Mouse (Mus musculus) regulatory T cell (primary cell): ENCODE measurements around the gene Mageh1.
"Not testable (repeated sequence)": the region's sequence is repeated elsewhere in the genome, so short reads cannot be mapped to it uniquely, and the experiment has no call there.

Source experiments
- in situ Hi-C: fragments of 300-600 bp; cut with MboI, MseI; formaldehyde crosslinking; loops from one replicate; pipeline ENCODE4 v1.15.1; 2025; ENCODE audit warnings: high pct_unique_total_duplicates

The Mageh1 gene

DNA sequence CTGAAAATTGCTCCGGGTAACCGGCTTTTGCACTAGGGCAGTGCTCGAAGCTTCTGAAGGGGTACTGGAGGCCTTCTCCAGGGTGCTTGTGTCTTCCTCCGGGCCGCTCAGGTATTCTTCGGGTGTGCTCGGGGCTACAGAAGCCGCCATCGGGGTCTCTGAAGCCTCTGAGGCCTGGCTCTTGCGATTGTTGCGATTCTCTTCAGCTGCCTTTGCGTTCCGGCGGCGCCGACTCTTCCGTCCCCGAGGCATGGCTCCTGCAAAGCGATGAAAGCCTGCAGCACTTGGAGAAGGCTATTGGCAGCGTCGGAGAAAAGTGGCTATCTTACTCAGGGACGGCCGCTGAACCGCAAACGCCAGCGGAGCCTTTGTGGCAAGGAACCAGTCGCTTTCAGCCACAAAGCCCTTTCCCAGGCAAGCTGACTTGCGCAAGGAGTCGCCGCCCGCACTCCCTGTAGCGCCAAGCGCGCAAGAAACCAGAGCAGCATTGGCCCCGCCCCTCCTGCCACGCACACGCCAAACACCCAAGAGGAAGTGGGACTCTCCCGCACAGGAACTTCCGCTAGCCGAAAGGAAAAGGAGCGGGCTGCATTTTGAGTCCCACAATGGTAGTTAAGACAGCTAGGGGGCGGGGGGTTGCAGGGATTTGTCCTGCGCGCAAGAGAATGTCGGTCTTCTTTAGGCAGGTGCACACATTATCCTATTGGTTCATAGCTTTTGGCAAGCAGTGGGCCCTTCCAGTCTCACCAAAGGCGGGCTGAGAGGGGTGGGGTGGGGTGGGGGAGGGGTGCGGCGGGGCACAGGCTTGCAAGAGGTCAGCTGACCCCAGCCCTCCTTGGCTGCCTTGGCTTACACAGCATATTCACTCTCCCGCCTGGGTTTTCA lies at the start of gene Mageh1:
Mageh1 (minus strand) TSS at position 489 of the 885 bp plus-strand sequence.
- in situ Hi-C loops: loop anchor here (5.0 kb wide), 1 partner anchor 65 kb away; no protein-coding TSS in a partner anchor

GRCm38 (mm10) chrX:153037972-153038744 lies 783 bp upstream of the Mageh1 start:
- in situ Hi-C loops: loop anchor here (5.0 kb wide), 1 partner anchor 66 kb away; no protein-coding TSS in a partner anchor

DNA sequence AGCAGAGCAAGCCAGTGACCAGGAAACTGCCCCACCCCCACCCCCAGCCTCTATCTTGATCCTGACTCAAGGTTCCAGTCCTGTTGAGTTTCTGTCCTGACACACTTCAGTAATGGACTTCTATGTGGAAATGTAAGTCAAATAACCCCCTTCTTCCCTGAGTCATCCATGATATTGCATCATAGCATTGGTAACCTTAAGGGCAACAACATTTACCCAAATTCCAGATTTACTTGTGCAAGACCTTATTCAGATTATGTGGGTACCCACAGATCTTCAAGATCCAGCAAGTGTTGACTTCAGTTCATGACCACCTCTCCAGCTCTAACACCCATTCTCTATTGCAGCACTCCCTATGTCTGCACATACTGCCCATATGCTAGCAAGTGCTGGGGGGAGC lies 5.8 kb downstream of the Mageh1 start:
- in situ Hi-C loops: loop anchor here (5.0 kb wide), 1 partner anchor 39 kb away; no protein-coding TSS in a partner anchor

GRCm38 (mm10) chrX:153025709-153026108 lies 11.7 kb downstream of the Mageh1 start:
- in situ Hi-C loops: not testable (repeated sequence)

DNA sequence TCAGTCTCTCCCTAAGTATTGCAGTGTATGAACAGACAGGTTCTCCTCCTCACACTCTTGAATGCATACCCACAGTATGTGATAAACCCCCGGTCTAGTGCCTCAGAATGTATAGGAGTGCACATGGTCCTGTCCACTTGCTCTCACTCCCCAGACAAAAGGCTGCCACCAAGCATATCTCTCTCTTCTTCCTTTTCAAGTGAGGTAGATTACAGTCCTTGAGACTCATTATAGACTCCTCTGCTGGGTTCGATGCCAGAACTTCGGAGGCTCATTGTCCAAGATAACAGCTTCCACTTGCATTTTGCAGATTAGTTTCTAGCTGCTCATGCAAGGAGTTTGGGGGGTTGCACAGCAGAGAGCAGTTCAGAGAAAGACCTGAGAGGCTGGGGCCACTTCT lies 12.1 kb downstream of the Mageh1 start:
- in situ Hi-C loops: not testable (repeated sequence)

DNA sequence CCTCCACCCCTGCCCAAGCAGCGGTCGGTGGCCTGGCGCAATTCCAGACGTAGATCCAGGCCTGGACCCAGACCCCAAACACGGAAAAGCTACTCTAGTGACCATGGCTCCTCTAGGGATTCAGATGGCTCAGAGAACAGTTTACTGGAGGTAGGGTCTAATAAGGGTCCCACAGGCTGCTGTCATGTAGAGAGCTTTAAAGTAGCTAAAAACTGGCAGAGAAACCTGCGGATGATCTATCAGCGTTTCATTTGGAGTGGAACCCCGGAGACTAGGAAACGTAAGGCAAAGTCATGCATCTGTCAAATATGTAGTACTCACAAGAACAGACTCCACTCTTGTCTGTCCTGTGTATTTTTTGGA lies 29.7 kb downstream of the Mageh1 start:
- in situ Hi-C loops: no loop called here

DNA sequence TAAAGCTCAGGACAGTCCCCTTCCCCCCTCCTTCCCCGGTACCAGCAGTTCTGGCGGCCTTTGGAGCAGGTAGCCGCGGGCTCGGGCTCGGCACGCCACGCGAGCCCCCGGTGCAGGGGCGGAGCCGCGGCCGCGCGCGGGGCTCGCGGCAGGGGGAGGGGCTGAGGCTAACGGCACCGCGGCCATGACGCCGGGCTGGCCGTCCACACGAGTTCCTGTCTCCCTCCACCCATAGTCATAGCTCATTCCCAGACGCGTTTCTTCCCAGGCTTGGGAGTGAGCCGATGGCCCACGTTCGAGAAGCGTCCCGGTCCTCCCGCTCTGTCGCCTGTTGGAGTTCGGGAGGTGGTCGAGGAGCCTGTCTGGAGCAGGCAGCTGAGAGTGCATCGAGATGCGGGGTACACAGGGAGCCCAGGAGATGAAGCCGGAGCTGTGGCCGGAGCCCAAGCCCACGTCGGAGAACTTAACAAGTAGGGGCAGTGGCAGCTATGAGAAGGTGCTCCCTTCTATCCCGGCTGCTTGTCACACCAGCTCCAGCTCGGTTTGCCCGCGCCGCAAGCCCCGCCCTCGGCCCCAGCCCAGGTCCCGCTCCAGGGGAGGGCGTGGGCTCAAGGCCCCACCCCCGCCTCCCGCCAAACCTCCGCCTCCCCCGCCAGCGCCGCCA lies 30.2 kb downstream of the Mageh1 start:
- in situ Hi-C loops: no loop called here

- in situ Hi-C loops: no loop called here
Observed at GRCm38 (mm10) chrX:153006387-153006841, 31.0 kb downstream of the Mageh1 start, which contains the start of gene Usp51. Usp51 (plus strand) TSS chrX:153006469.

DNA sequence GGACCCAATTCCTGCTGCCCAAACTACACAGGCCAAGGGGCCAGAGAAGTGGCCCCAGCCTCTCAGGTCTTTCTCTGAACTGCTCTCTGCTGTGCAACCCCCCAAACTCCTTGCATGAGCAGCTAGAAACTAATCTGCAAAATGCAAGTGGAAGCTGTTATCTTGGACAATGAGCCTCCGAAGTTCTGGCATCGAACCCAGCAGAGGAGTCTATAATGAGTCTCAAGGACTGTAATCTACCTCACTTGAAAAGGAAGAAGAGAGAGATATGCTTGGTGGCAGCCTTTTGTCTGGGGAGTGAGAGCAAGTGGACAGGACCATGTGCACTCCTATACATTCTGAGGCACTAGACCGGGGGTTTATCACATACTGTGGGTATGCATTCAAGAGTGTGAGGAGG lies 41.3 kb downstream of the Mageh1 start:
- in situ Hi-C loops: not testable (repeated sequence)

DNA sequence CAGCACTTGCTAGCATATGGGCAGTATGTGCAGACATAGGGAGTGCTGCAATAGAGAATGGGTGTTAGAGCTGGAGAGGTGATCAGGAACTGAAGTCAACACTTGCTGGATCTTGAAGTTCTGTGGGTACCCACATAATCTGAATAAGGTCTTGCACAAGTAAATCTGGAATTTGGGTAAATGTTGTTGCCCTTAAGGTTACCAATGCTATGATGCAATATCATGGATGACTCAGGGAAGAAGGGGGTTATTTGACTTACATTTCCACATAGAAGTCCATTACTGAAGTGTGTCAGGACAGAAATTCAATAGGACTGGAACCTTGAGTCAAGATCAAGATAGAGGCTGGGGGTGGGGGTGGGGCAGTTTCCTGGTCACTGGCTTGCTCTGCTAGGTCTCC lies 47.5 kb downstream of the Mageh1 start:
- in situ Hi-C loops: loop anchor here (5.0 kb wide), 1 partner anchor 42 kb away; no protein-coding TSS in a partner anchor
